Mouse (Mus musculus): ENCODE measurements at regions not wholly inside any gene's neighbourhood (a gene's known extent, or its start where the extent isn't known, plus 50 kb on each side); places are given as distances from the start of the nearest gene placed in this dataset.

DNA sequence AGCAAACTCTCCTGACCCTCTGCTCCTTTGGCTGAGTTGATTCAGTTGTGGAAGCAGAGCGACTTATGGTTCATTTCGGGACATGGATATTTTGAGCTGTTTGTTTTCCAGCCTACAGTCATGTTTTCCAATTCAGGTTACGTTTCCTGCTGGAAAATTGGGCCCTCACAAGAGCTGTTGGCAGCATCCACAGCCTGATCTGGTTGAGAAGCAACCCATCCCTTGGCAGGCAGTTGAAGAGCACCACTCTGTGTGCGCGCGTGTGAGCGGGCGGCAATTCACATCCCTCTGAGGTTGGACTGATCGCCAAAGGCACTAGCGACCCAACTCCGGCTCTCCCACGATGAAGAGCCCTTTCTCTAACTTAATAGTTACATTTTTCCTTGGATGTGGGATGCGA, 457.1 kb downstream of the Tmem38b start:
- no peak for DNase-seq (ENCODE audit: low read depth)

DNA sequence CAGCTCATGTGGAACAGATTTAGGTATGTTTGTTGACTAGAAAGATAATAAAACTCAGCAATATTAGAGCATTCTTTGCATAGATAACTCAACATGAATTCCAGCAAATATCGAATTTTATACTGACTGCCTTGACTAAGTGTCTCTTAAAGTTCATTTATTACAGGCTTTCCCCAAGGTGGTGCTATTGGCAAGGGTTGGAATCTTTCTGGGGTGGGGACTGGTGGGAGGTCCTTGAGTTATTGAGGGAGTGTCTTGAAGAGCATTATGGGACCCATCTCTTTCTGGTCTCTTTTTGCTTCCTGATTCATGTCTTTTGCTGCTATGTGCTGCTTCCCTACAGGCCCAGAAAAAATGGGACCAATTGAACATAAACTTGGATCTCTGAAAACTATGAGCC, 488.0 kb downstream of the Tmem38b start:
- DNase-seq (ENCODE audit: low read depth): peak; percentile 57

DNA sequence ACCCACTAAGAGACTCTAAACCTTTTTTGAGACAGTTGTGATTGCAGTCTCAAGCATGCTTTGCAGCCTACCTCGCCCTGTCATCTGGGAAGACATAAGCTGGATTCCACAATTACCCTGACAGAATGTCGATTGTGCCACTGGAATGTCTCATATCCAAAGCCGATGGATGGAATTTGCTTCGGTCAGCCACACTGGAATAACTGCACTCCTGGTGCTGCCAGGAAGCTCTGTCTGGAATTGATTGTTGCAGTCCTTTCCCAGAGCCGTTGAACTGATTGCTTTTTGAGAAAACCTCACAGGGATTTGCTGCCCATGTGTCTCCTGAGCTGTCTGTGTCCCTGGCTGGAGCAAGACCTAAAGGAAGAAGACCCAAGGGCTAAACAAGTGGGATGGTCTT, 499.0 kb downstream of the Tmem38b start:
- DNase-seq (ENCODE audit: low read depth): peak; percentile 18

DNA sequence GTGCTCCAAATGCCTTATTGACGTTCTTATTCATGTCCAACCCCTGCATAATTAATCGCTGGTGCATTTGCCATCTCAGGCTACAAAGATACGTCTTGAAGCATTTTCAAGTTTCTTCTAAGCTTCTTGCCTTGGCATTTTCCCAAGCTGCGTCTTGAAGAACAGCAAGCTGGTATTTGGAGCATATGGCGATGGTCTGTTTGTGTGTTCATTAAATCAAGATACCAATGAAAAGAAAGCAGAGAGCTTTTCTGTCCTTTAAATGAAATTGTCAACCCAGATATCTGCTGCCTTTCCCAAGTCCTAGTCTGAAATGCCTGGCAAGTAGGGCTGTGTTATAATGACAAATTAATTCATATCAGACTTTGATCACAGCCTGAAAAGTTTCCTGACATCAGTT, 502.4 kb downstream of the Tmem38b start:
- DNase-seq (ENCODE audit: low read depth): no peak

DNA sequence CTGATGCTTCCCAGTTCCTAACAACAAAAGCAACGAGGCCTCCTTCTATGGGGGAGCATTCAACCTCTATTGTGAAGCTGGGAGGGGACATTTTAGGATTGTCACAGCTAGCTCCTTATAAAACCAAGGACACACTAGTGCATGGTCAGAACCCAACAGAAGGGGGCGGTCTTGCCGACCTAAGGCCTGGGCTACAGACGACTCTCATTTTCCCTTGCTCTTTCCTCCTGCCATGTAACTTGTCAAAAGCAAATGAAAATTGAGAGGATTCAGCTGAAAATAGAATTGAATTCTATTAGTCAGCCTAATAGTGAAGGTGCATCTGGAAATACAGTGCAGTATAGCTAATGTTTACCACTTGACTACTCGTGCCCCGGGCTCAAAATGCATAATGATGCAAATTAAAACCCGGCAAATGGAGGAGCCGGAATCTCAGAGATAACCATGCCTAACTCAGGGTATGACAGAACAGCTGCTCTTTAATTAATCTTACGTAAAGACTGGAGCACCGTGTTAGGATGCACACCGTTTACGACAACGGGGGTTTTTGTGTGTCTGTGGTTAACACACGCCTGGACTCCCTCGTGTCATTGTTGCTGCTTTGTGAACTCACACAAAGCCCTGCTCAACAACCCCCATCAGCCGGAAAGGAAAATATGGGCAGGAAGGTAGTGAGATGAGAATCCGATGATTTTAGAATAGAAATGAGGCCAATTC, 503.0 kb downstream of the Tmem38b start:
- no peak for DNase-seq (ENCODE audit: low read depth)

DNA sequence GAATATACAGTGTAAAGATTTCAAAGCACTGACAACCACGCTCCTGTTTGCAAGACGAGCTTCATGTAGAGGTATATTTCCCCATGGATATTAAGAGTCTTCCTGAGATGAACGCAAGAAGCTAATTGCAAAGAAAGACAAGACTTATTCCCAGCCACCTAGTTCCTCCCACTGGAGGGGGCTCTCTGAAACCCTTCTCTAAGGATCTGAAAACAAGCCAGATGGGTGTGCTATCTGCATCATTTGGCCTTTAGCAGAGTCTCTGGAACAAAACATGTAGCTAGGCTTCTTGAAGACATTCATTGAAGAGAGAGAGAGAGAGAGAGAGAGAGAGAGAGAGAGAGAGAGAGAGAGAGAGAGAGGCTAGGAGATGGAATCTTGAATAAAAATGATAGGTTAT, 504.8 kb downstream of the Tmem38b start:
- peak; percentile 39 for DNase-seq (ENCODE audit: low read depth)

DNA sequence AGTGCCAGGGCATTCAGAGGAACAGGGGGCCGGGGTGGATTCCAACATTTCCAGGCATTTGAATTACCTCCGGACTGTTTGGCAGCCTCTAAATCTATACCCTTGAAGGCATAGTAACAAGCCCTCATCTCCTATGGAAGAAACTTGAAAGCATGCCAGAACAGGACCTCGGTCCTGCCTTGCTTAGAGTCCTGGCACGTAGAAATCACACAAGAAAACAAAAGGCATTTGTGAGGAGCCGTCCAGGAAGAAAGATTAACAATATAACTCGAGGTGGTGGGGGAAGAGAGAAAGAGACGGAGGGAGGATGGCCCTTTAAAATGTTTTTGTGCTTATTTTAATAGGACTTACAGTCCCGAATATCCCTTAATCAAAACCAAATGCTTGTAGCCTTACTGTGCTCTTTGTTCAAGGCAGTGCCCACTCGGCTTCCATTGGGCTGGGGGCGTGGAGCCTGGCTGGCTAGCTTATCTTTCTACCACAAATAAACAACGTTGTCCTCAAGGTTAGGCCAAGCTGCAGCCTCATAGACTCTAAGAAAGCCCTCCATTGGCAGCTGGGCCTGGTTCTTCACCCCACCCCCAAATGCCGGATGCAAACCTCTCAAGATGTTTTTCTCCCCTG, 505.9 kb downstream of the Tmem38b start:
- DNase-seq (ENCODE audit: low read depth): peak; percentile 82

DNA sequence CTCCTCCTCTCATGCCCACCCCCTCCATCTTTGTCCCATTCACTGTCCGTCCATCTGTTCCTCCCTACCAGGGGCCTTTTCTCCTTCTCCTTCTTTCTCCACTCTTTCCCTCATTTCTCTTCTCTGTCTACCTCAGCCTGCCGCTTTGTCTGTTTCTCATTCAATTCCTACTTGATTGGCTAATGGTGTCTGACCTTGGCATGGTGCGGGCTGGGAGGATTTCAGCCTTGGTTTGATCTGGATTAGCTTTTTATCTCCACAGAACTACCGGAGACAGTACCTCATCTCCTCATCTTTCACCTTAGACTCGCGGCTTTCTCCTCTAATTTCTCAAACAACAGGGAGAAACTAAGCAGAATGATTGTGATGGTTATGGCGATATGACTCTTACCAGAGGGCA, 506.4 kb downstream of the Tmem38b start:
- DNase-seq (ENCODE audit: low read depth): no peak

DNA sequence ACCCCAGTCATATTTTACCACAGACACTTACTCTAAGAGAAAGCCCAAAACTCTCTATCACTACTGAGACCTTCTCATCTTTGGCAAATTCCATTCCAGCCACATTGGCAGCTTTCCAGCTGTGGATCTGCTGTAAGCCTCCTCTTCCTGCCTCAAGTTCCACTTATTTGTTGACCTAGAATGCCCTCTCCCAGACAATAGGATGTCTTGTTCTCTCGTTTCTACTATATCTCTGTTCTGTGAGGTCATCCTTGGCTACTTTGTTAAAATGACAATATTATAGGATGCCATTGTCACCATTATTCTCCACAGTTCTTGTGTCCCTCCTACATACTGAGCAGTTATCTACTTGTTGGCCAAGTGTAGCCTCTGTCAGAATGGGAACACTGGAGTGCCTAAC, 512.7 kb downstream of the Tmem38b start:
- DNase-seq (ENCODE audit: low read depth): peak; percentile 44

DNA sequence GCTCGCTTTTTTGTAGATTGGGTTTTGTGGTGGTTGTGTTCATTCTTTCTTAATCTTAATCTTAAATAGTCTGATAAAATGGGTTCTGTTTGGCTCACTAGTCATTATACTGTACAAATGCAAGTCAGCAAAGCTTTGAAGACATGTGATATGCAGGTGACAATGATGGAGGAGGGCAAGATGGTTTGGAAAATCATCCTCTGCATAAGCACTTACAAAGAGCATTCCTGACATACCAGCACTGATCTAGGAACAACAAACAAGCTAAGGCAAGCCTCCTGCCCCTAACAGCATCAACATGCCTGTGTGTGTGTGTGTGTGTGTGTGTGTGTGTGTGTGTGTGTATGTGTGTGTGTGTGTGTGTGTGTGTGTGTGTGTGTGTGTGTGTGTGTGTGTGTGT, 514.3 kb downstream of the Tmem38b start:
- no peak for DNase-seq (ENCODE audit: low read depth)

DNA sequence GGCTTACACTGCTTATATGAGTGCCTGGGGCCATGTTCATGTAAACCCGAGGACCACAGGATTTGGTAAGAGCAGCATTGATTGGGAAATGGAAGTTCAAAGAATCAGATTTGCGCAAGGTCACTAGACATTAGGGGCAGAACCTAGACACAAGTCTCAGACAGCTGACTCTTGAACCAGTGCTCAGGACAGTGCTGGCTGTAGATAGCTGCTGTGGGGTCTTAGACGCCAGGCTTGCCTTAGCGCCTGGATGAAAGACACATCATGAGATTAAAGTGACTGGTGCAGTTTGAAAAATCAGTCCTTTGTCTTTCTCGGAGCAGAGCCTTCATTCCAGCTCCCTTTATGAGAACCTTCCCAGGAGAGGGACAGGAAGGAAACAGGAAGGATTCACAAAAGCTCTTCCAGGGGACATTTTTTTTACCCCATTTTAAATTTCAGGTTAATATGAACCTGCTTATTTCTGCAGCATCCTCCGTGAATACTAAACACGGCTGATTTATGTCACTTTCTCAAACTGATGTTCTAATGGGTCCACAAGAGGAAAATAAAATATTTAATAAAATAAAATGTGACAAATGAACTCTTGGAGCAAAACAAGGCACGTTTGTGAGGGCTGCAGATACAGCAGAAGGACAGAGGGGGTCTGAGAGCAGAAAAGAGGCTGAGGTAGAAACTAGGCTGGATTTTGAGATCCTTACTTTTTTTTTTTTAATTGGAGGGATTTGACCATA, 528.0 kb downstream of the Tmem38b start:
- DNase-seq (ENCODE audit: low read depth): no peak

DNA sequence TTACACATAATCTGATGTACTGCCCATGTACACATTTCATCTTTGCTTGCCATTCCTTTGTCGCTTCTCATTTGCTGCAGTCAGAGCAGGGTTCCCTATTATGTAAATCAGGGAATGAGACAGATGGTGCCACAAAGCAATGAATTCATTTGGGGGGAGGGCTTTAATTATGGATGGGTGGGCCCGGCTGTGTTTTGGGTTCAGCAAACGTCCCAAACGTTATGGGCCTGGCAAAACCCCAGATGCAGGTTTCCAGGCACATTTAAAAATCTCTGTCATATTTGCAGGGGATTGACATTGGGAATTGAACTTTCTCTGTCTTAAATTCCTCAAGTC, 528.5 kb downstream of the Tmem38b start:
- DNase-seq (ENCODE audit: low read depth): no peak

DNA sequence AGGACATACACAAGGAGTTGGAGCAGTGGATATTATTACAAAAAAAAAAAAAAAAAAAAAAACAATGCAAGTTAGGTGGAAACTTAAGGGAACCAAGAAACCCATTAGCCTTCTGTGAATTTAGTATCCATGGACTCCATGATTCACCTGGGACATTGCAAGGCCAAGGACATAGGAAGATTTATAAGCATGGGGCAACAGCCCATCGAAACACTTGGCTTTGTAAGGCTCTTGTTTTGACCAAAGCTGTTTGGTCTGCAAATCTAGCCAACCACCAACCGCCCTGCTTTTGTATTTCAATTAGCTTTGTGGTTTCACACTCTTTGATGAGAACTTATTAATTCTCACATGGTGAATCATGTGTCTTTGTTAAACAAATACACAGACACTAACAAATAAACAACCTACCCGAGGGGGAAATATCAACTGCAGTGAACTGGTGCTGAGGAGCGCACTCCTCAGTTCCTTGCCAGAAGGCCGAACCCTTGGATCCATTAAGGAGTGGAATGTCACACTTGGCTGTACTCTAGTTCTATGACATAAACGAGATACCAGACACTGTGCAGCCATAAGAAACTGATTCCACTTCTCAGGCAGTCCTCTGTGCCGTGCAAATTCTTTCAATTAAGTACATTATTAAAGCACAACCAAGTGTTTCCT, 529.7 kb downstream of the Tmem38b start:
- DNase-seq (ENCODE audit: low read depth): peak; percentile 43

DNA sequence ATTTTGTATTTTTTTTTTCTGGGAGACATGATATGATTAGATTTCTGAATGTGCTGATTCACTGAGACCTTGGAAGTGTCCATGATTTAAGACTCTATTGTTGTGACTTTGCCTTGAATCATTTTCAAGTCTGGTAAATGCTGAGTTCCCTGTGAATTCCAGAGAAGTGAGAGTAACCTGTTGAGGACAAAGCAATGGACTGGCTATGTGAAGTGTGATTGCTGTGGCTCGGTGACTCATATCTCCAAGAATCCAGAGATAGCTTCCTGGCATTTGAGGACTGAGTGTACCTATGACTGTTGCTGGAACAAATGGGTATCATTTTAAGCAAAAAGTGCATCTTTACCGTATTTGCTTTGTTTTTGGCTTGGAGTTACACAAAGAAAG, 530.2 kb downstream of the Tmem38b start:
- peak; percentile 52 for DNase-seq (ENCODE audit: low read depth)

DNA sequence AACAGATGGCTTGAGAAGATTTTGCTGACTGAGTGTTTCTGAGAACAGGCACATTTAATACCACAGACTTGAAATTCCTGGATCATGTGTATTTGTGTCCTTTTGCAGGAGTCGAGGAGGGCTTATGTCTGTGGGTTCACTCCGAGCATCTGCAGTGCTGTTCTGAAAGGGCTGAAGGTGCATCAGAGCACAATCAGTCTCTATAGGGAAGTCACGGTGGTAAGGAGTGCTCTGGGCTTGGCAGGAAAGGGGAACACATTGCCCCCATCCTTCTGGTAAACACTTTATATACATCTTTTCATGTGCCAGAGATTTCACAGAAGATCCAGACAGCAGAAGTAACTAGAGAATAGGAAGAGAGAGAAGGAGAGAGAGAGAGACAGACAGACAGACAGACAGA, 545.1 kb downstream of the Tmem38b start:
- DNase-seq (ENCODE audit: low read depth): no peak

DNA sequence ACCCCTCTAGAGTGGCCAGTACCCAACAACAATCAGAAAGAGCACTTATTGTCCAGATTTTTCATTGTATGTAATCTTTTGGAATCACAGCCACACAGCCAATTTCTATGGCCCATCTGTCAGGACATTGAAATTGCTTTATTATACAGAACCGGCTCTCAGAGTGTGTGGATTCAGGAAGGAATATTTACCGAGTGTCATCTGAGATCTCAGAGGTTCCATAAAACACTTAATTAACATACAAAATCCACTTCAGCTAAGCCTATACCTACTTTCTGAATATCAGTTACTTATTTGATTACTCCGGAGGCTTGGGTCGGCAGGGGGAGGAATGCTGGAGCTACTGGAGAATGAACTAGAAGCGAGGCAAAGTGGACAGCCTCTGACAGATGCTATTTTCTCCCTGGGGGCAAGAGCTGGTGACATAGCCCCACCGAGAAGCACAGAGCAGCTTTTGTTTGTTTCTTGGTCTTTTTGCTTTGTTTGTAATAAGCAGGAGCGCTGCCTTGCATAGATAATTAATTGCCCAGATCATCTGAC, 545.6 kb downstream of the Tmem38b start:
- no peak for DNase-seq (ENCODE audit: low read depth)

DNA sequence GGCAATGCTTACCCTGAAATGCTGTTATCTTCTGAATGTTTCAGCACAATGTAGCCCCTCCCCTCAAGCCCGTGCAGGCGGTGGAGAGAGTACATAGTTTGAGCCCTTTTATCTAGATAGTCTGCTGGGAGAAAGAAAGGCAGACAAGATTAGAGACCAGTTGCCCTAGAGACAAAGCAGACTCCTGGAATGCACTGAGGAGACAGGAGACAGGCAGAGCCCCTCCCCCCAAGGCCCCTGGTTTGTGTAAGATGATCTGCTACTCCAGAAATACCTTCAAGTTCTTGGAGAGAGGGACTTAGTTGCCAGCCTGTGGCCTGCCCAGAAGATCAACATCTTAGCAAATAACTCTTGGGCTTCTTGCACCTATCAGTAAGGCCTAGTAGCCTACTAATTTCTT, 547.8 kb downstream of the Tmem38b start:
- DNase-seq (ENCODE audit: low read depth): peak; percentile 23

DNA sequence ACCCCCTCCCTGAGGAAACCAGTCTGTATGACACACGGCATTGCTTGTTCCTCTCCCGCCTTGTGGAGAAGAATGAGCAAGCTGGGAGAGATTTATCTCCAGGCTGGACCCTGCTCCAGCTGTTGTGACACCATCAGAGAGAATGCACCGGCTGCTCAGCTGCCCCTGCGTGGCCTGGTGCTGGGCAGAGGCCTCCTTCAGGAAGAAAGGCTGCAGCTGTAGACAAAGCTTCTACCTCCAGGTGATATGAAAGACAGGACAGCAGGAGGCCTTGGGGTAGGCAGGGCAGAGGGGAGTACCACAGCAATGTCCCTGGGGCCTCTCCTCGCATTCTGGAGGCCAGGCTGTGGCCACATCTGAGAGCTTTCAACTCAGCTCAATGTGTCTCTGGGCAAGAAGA, 548.6 kb downstream of the Tmem38b start:
- peak; percentile 21 for DNase-seq (ENCODE audit: low read depth)

DNA sequence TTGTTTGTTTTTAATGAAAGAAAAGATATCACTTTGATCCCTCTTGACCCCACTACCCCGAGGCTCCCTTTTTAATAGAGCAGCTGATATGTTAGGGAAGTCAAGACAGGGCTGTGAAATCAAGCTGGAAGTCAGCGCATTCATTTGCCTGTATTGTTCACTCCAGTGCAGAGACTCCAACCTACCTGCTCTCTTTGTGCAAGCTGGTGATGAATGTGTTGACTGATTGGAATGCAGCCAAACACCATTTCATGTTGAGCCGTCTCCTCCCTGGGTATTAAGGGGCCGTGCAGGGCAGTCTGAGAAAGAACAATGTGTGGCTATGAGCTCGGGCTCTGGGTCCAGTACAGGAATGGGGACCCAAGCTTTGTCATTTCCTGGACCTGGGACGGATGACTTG, 557.4 kb upstream of the Zfp462 start:
- DNase-seq (ENCODE audit: low read depth): no peak

DNA sequence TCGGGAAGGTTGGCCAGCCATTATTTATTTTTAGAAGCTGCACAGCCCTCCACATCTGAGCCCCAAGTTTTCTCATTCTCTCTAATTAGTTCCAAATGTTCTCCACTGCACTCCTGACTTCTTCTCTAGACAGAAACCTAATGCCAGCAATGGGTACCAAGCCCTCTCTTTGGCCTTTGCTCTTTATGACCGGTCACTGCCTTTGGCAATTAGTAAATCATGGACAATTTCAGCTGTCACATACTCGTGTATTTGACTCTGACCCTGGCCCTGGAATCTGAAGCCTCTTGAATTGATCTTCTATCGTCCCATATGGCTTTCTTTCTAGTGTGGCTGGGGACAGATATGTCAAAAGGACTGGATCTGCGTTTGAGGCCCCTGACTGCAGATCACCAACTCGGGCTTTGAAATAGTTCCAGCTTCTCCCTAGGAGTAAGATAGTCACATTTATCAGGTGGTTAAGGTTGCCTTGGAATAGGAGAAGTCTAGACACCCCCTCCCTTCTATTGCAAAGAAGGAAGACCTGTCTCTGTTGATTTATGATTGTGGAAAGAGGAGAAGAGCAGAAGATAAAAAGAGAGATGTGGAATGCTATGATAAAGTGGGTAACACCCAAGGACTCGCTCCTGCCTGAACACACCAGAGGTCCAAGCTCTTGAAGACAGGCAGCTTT, 553.2 kb upstream of the Zfp462 start:
- peak; percentile 39 for DNase-seq (ENCODE audit: low read depth)

DNA sequence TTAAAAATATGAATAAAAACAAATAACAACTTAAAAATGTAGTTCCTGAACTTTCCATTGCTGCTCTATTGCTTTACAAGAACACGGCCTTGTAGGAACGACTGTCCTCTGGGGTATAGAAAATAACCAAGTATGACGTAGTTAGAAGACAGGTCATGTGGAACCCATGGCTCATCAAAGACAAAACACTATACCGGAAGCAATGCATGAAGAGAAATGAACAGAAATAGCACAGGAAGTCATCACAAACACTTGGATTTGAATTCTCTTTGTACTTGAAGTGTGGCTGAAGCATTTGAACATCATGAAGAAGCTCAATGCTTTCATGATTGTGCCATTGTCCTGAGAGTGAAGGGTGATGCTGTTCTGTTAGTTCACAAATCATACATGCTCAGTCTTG, 538.7 kb upstream of the Zfp462 start:
- DNase-seq (ENCODE audit: low read depth): no peak

DNA sequence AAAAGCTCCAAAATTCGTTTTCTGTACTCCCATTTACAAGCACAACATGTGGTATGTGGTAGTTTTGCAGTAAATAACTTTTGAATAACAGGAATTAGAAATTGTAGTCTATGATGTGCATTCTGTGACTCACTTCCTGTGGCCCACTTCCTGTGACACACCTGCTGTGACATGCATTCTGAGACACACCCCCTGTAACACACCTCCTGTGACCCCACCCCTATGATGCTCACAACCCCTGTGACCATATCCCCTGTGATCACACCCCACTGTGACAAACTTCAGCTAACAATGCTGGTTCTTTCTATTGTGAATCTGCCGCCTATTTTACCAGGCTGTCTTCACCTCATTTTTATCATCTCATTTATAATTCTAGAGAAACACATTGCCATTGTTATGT, 536.9 kb upstream of the Zfp462 start:
- DNase-seq (ENCODE audit: low read depth): no peak
